Mouse (Mus musculus): ENCODE measurements at regions not wholly inside any gene's neighbourhood (a gene's known extent, or its start where the extent isn't known, plus 50 kb on each side); places are given as distances from the start of the nearest gene placed in this dataset.

DNA sequence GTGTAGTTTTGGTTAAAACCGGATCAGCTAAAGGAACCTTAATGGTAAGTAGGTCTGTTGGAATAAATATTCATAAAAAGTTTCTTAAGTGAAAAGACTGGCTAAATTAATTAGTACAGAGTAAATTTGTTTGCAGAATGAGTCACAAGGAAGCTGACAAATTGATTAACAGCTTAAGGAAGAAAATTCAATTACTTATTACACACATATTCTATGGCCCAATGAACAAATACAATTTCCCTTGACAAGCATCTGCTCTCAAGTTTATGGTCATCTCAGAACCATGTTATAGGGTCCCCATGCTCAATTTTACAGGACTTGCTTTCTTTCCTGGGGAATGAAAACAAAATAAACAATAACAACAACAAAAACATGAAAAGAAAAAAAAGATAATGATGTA is 231.4 kb upstream of the Frg1 start:
- no peak for DNase-seq (ENCODE audit: low spot score in 2 of 2)

DNA sequence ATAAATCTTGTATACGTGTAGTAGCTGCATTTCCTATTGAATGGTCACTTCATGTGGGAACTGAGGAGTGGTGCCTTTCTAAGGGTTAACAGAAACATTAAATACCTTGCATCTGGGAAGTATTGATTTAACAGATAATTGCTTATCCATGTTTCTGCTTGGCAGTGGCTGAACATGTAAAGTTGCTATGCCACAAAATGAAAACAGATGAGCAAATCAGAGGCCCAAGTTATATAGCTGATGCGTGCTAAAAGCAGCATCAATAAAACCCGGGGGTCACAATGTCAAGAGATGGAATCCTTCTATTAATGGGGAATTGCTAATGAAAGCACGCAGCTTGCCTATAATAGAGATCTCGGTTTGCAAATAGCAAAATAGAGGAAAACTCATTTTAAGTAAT is 227.8 kb upstream of the Frg1 start:
- no peak for DNase-seq (ENCODE audit: low spot score in 2 of 2)

DNA sequence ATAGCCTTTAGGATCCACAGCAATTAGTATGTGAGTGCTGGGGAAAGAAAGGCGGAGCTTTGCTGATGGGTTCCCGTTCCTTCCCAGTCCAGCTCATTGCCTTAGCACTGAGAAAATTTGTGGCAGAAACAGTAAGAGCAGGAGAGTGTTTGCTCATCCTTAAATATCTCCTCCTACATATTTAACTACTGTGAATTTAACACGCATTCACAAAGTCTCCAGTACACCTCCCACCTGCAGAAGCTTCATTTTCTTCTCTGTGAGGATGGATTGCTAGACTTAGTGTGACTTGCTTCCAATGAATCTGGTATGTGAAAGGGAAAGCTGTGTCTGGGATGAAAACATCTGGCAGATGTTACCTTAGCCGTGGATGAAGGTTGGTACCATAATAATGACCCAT is 207.0 kb upstream of the Frg1 start:
- DNase-seq (ENCODE audit: low spot score in 2 of 2) = no peak

DNA sequence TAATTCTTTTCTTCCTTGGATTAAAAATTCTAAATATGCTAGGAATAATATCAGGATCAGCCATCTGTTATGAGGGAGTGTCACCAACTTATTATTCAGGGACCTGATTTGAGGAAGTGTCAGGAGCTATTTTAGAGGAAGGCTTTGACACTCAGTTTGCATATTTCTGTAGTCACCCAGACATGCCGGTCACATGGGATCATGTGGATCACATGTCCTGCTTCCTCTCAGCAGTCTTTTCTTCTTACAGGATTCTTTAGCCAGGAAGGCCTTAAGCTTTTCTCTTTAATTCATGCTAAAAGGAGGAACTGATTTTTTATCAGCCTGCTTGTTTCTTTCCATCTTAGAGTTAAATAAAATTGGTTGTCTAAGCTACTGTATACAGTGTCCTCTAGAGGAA is 183.4 kb upstream of the Frg1 start:
- no peak for DNase-seq (ENCODE audit: low spot score in 2 of 2)

DNA sequence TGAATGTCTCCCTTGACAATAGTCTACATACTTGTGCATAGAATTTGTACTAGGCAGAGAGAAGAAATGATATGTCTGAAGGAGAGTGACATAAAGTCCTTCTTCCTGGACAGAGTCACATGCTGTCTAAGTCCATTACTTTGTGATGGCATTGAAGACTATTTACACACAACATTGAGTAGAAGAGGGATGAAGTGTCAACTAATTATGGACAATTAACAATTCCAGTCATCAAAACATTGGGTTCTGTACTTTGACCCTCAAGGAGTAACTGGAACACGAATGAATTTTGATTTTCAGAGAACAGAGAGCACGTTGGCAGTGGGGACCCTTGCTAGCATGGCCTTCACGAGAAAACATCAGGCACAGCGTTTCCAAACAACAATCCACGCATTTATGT is 177.6 kb upstream of the Frg1 start:
- DNase-seq (ENCODE audit: low spot score in 2 of 2) = no peak

DNA sequence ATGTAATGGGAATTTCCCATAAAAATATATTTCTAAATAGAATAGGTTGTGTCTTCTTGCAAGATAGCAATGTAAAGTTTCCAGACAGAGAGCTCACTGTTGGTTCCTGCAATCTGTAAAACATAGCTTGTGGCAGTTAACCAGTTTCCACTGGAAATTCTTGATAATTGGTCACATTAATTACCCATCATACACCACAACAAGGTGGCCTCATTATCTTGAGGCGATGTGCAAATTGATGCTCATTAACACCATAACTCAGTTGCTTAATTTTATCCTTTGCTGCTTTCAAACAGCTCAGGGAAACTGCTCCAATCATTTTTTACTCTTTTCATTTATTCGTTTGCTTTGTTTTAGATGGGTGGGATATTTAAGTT is 176.8 kb upstream of the Frg1 start:
- DNase-seq (ENCODE audit: low spot score in 2 of 2) = no peak

DNA sequence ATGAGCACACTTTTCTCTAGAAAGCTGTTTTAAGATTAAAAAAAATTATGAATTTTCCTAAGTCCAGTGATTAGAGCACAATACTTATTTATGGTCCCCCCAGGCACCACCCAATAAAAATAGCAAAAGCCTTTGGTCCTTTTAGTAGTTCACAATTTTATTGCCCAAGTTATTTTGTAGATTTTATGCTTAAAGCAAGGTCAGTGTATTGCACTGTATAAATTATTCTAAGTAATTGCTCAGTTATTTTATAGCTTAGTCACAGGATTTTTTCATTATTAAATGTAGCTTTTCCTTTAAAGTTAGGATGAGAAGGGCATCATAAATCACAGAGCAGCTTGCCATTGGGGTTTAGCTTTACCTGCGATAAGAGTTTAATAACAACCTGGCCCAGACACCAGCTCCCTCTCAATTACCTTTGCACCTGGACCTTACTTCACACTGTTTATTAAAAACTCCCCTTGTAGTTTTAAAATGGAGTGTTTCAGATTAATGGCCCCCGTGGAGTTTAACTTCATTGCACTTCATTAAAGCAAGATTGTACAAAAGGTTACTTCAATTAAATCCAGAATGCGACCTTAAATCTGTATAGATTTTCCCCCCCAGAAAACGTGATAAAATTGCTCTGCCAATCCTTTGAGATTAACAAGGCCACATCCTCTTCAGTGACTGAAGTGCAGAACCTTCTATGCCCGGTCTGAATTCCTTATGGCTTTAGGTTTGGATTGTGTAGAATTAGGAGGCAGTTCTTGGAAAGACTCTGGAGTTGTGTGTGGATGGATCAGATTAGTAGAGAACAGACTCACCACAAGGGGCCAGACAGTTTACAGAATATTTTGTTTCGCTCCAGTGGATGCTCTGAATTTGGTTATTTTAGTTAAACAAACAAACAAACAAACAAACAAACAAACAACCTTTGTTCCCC is 176.1 kb upstream of the Frg1 start:
- DNase-seq (ENCODE audit: low spot score in 2 of 2) = no peak

DNA sequence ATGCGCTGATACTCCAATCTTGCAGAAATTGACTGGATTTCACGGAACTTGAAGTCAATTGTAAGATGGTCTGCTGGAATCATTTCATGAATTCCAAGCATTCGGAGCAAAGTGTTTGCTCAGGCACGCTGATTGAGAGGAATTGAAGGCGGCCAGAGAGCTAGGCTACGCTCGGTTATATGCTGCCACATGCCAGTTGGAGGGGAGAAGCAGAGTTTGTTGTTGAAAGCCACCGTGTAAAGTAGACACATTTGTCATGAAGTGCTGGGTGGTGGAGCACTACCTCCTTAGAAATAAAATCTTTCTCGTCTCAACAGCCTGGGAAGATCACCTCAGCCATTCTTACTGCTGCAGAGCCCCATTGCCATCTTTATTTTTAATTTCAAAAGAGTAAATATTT is 175.3 kb upstream of the Frg1 start:
- DNase-seq (ENCODE audit: low spot score in 2 of 2) = no peak

DNA sequence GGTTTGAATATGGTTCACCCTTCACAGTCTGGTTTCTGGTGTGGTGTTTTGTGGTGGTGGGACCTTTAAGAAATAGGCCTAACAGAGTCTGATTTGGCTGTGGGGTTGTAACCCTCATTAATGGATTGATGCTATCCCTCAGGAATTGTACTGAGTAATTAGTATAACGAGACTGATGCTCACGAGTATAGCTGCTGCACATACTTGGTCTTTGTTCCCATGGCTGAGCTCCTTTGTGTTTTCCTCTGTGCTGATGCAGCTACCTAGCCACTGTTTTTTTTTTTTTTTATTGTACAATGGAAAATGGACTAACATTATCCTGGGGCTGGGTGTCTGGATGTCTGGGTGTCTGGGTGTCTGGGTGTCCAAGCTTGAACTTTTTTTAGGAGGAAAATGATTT is 171.3 kb upstream of the Frg1 start:
- DNase-seq (ENCODE audit: low spot score in 2 of 2) = no peak

DNA sequence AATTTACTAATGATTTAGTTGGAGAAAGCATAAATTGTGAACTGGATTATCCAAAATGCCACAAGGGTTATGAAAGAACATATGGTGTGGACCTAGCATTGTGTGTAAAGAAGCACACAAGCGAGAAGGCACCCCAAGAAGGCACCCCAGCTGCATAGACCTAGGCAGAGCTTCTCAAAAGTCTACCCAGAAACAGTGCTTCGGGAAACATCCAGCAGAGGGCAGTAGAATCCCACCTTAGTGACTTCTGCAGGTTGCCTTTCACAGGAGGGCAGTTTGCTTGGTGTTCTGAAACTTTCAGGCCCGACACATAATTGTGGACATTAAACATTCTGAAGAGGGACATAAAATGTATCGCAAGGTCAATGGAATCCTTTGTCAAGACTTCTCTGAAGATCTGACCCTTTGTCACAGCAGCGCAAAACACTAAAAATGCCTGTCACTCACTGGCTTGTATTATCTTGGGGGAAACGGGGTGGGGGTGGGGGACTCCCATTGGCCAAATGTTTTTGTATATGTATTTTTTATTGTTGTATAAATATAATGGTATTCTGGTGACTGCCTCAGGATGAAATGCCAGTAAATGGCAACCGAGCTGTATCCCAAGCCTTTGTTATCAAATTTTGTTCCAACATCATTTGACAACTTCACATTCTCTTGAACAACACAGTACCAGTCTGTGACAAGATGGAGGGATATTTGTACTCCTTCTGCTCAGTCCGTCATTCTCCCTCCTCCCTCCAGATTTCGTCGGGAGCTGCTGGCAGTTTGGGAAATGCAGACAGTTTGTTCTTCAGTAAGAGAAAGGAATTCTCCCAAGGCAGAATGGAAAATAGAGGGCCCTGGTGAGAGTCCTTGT is 156.4 kb upstream of the Frg1 start:
- peak; percentile 44 to 81 for DNase-seq (ENCODE audit: low spot score in 2 of 2)

DNA sequence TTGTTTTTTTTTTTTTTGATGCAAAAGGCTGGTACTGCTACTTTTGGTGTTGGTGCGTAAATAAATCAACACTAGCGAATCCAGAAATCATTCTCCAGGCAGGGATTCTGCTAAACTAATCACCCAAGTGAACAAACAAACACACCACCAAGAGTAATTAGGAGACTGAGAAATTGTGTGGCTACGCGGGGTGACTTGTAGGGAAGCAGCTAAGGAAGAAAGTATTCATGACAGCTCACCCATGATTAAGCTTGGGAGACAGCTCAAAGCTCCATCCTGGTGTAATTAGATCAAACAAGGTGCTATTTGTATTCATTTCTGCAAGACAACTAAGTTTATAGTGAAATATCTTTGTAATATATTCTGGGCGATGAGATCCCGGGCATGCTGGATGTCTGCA is 153.7 kb upstream of the Frg1 start:
- no peak for DNase-seq (ENCODE audit: low spot score in 2 of 2)

DNA sequence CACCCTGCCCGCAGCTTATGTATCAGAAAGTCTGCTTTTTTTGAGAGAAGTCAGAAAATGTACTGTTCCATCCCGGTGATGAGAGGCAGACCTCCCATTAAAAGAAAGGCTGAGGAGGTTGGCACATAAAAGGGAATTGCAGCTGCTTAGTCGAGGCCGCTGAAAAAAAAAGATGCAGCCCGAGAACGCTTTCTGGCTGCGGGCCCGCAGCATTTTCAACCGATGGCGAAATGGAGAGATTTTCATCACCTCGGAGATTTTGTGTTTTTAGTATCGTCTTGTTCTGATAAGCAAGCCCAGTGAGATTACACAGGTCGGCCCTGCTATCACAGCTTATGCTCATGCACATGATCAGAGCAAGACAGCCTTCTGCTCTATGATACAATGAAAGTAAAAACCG is 145.1 kb upstream of the Frg1 start:
- DNase-seq (ENCODE audit: low spot score in 2 of 2) = no peak

DNA sequence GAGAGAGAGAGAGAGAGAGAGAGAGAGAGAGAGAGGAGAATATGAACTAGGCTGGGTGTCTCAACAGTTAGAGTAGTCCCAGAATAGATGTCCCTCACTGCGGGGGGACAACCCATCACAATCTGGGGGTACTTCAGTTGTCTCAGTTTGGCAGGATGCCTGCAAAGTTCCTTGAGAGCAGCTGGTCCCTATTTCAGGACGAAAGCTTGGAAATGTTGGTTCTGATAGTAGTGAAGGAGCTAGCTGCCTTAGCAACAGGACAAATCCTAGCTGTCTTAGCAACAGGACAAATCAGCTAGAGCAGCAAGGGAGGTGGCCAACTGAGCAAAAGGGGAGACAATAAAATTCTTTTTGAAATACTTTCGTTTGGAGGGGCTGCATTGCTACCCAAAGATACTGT is 139.9 kb upstream of the Frg1 start:
- peak; percentile 33 to 36 for DNase-seq (ENCODE audit: low spot score in 2 of 2)

DNA sequence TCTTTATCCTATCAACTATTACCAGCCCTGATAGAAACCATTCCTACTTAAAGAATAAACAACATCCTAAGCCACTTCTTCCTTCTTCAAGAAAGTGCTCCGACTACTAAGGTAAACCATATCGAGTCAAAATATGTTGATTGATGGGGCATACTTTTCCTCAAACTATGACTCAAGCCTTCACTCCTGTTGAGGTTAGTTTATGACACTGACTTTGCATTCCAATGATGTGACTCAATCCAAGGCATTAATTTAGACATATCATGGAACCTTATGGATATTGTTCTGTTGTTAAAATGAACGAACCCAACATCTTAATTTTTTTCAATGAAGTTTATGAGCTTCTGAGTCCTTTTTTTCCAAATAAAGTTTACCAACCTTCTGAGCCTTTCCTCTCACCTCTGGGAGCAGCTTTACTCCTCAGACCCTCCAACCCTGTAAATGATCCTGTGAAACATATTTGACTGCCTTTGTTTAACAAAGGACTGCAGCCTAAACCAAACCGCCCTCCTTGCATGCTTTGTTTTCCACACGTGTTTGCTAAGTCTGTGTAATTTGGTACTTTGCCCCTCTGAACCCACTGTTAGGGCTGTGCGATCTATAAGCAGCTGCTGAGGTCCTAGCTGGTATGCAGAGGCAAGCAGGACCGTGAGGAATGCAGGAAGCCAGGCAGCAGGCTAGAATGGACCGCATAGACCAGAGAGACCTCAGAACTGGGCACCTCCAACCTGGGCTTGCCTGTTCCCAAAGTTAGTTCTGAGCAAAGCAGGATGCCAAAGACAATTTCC is 136.1 kb upstream of the Frg1 start:
- DNase-seq (ENCODE audit: low spot score in 2 of 2) = no peak

DNA sequence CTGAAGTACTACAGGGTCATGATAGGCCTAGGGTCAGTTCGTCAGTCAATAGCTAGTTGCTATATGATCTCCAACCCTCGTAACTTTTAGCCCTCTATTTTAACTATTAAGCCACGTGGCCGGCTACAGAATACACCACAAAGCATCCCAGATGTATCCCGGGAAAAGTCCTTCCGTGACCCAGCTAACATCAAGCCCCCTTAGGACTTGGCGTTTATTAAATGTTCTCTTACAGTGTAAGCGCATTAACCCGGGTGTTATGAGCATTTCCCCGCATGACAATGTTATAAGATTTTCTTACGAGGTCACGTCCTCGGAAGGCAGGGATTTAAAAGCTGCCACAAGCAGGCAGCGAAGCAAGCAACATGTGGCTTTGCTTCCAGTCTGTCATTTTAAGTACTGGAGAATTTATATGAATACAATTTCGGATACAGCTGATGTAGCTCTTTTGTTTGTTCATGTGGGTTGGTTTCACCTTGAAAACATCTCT is 135.1 kb upstream of the Frg1 start:
- no peak for DNase-seq (ENCODE audit: low spot score in 2 of 2)

DNA sequence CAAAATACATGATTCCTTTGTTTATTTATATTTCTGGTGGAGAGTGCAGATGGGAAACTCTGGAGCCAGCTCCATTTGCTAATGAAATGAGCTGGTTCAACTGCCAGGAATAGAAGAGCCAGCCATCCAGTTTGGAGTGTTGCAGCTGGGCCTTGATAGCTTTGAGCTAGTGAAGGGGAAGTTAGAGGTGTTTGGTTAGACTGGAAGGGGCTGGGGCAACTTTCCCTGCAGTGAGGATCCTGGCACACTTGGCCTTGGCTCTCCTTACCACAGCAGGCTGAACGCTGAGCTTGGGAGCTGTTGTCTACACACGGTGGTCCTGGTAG is 133.2 kb upstream of the Frg1 start:
- no peak for DNase-seq (ENCODE audit: low spot score in 2 of 2)

DNA sequence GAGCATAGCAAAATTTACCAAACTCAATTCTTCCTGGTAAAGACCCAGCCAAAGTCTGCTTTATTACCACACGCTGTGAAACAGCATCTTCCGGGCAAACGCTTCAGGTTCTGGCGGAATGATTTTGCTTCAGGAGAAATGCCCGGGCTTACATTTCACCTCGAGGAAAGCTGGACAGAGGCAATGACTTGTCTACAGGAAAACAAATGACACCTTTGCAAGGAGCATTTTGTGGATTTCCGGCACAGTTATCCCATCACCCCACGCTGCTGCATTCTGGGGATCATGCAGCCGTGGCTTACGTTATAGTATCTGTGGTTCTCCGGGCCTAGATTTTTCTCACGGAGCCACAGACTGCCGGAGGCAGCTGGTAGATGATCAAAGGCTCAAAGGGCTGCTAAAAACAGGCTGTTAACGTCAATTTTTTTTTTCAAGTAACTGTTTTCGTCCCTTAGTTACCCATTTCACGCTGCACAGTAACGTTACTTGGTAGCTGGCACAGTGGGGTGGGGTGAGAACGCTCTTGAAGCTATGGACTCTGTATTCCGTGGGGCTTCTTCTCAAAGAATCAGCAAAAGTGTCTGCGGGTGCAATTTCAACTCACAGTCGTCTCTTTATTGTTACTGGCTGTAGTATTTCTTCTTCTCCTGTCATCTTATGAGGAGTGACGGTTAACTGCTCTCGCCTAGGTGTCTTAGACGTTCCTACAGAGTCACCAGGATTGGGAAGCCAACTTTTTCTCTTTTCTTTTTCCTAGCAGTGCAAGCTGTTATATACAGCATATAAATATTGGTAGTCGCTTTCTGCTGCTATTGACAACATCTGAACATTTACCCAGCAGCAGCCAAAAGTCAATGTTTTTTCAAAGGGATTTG is 132.6 kb upstream of the Frg1 start:
- no peak for DNase-seq (ENCODE audit: low spot score in 2 of 2)

DNA sequence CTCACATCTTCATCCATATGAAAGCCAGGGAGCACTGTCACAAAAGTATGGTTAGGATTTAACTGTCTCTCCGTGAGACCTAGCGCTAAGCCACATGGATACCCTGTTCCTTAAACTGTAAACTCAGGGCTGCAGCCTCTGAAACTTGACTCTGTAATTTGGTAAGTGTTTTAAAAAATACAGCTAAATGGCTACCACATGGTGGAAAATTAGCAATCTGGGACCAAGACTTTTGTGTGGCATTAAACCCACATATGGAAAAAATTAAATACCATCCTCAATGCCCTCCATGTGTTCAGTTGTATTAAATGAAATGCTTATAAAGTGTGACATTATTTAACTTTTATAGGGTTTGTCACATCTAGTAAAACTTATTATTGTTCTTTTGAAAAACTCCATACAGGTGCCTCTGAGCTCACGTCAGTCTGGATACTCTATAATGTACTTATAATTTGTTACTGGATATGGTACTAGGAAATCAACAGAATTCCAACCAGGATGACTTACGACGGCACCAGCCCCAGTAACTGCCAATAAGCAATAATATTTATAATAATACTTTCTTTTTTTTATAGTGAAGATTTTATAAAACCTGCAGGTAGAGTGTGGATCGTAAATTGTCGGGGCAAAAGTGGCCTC is 131.0 kb upstream of the Frg1 start:
- no peak for DNase-seq (ENCODE audit: low spot score in 2 of 2)

DNA sequence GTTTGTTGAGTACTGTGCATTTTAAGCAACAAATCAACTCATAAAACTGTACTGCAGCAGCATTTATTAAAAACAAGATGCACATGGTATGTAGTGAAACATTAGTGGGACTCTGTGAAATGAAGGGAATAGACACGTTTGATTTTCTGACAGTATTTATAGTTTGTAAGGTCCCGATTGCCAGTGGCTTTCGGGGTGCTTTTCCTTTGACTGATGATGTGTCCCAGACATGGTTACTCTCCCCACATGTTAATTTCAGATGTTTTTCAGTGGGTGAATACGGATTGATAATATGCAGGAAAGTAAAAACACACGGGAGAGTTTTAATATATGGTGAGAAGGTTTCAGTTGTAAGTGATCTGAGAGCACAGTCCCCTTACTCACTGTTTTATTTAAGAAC is 115.3 kb upstream of the Frg1 start:
- no peak for DNase-seq (ENCODE audit: low spot score in 2 of 2)

DNA sequence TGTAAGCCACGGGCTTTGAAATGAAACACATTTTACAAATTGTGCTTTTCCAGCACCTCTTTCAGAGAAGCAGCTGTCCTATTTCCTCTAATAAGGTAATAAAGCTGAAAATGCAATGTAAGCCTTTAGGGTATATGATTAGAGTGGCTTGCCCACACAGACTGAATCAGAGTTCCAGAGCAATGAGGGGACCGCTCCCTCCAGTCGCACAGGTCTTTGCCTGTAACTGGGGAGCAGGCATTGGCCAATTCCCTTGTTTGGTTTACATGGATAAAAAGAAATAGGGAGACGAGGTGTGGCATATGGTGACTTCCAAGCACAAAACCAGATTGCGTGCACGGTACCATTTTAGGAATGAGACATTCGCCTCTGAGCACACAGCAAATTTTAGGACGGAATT is 112.7 kb upstream of the Frg1 start:
- no peak for DNase-seq (ENCODE audit: low spot score in 2 of 2)

DNA sequence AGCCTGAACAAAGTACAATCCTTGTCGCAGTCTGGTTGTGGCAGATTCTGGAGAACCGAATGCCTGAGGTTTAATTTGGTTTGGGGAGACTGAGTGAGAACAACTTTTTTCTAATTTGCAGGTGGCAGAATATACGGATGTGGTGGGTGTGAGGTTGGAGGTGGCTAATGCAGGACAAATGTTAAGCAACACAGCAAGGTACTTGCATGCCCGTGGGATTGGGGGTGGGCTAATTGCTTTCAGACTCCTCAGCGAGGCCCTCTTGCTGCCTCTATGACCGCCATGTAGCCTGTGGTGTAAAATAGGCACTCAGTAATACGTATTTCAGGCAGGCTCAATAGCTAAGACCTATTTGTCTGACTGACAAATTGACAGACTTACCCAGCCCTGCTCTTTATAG is 109.4 kb upstream of the Frg1 start:
- no peak for DNase-seq (ENCODE audit: low spot score in 2 of 2)

All from frontal cortex, postnatal 14 days (tissue).